Mouse (Mus musculus) heart, postnatal 0 days (tissue): ENCODE measurements around the gene Suv39h1. TPM values are rescaled to one million over a fixed set of nuclear protein-coding genes. Genes with fewer than 3 reads are reported as not detected.

Experiments
- ATAC-seq: fragments of 200-750 bp; cut with Nextera tagmentation; 2 replicates; pipeline ENCODE4 v1.8.0; 2017; ENCODE audit warnings: low read depth, moderate number of reproducible peaks, moderate library complexity; ENCODE audit not compliant: insufficient read depth
- DNase-seq: peaks from one replicate; pipeline ENCODE4 v3.0.0-alpha.2; 2016; ENCODE audit warnings: low spot score
- H3K27ac ChIP-seq: fragments of 300-500 bp; sonication (generic); 2 replicates; pipeline ENCODE4 v1.5.1; 2014; ENCODE audit warnings: low read depth, mild to moderate bottlenecking
- H3K27me3 ChIP-seq: fragments of 300-500 bp; sonication (generic); 2 replicates; pipeline ENCODE4 v1.6.1; 2014; ENCODE audit warnings: low read length, mixed read lengths; ENCODE audit not compliant: control insufficient read depth, insufficient read depth
- H3K36me3 ChIP-seq: fragments of 300-500 bp; sonication (generic); replicated peaks from 2 replicates; pipeline ENCODE4 v1.6.1; 2014; ENCODE audit warnings: low read length, mixed read lengths; ENCODE audit not compliant: control insufficient read depth, insufficient read depth
- H3K4me1 ChIP-seq: fragments of 300-500 bp; sonication (generic); 2 replicates; pipeline ENCODE4 v1.6.1; 2014; ENCODE audit warnings: antibody characterized with exemption; ENCODE audit not compliant: control insufficient read depth, insufficient read depth
- H3K4me2 ChIP-seq: fragments of 300-500 bp; sonication (generic); 2 replicates; pipeline ENCODE4 v1.6.1; 2014; ENCODE audit warnings: low read depth, mild to moderate bottlenecking, low read length, moderate library complexity
- H3K4me3 ChIP-seq: fragments of 300-500 bp; sonication (generic); 2 replicates; pipeline ENCODE4 v1.5.1; 2014; ENCODE audit warnings: low read depth, low read length
- H3K9ac ChIP-seq: fragments of 300-500 bp; sonication (generic); replicated peaks from 2 replicates; pipeline ENCODE4 v1.6.1; 2014; ENCODE audit warnings: low read depth, low read length, mixed read lengths
- H3K9me3 ChIP-seq: fragments of 300-500 bp; sonication (generic); replicated peaks from 2 replicates; pipeline ENCODE4 v1.6.1; 2016; ENCODE audit warnings: low read length; ENCODE audit not compliant: control insufficient read depth
- CTCF ChIP-seq: IDR thresholded peaks from 2 replicates; pipeline ENCODE4 v1.5.1; 2016; ENCODE audit warnings: antibody characterized with exemption, control low read depth, low read depth
- EP300 ChIP-seq: IDR thresholded peaks from 2 replicates; pipeline ENCODE4 v1.6.1; 2016; ENCODE audit warnings: antibody characterized with exemption, low read depth
- WGBS: fragments of 180-500 bp; shearing (Covaris S2); extraction: QIAGEN DNeasy Blood & Tissue Kit; methylation state at CpG from one replicate; pipeline ENCODE4 v1.1.7; 2014; 5-methylcytosine and 5-hydroxymethylcytosine counted together
- polyA plus RNA-seq: library from polyadenylated mRNA; unstranded; fragments of >200 nt; fragmentation: Nextera tagmentation; extraction: Ambion mirVana; gene quantifications from 2 replicates; pipeline ENCODE4 v1.2.1, GENCODE M21; 2015
- total RNA-seq: library from RNA; depleted of rRNA; stranded (reverse); fragments of >200 nt; gene quantifications from 2 replicates; pipeline ENCODE4 v1.2.3, GENCODE M21; 2014; ENCODE audit warnings: low replicate concordance

The Suv39h1 gene
- total and polyA plus RNA-seq, 2 experiments from 2014 or later = 8.2 to 15.7 TPM

DNA sequence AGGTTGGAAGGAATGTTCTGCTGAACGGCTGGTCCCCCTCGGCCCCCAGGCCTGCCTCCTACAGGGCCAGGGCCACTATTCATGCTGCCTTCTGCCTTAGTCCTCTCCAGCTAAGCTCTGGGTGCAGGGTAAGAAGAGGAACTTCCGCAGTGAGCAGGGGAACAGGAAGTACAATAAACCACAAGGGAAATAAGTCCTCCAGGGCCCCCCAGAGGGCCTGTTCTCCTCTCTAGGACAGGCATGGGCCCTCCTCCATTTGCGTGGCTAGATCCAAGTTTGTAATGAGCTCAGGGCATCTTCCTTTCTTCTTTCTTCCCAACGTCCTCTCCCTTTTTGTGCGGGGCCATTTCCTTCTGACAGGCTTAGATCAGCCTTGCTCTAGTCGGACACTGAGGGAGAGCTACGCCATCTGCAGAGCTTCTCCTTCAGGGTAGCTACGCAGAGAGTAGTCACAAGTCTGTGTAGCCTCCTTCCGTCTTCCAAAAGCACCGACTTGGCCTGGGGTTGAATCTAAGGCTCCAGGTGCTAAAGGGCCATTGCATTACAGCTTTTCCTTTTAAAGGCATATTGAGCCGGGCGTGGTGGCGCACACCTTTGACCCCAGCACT lies 15.9 kb upstream of the Suv39h1 start, which contains the start of gene Was:
Gene Was, minus strand, starts transcription at position 153 of the 608 bp plus-strand sequence.
- H3K27me3 ChIP-seq = no peaks in the 10 kb centered on the region
- ATAC-seq (no peak), DNase-seq (no peak)
- H3K9ac ChIP-seq = no peak within 1 kb of the TSS
- peak within 1 kb of the TSS; percentile 18; the same call in 1 of the 2 replicates for H3K4me3 ChIP-seq
- H3K27ac ChIP-seq = no peak within 1 kb of the TSS
- TF ChIP-seq EP300 = no peak
- TF ChIP-seq CTCF = no peak
- no peaks in the 10 kb centered on the region for H3K9me3 ChIP-seq
- 74% methylated on average over 12 of the region's 14 CpGs for WGBS
- H3K4me1 ChIP-seq = no peaks in the 10 kb centered on the region
- H3K36me3 ChIP-seq = no peaks in the 10 kb centered on the region
- peak within 1 kb of the TSS; percentile 9; the same call in 1 of the 2 replicates for H3K4me2 ChIP-seq

DNA sequence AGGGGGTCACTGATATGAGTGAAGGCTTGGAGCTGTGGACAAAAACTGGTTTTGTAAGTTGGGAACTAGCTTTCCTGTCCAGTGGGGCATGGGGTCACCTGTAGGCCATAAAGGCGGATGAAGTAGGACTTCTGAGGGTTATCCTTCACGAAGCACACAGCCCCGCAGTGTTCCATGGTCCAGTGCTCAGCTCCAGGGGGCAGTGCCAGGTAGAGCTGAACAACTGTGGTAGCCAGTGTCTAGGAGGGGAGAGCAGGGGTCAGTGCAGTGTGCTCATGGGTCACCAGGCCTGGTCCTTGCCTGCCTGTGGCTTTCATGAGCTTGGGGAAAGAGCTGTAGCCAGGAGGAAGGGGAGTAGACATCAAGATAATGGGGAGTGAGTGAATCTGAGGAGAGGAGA lies 15.2 kb upstream of the Suv39h1 start:
- TF ChIP-seq EP300 (no peak), CTCF (no peak)
- peak overlapping the region; percentile 9; the same call in 1 of the 2 replicates for H3K4me2 ChIP-seq
- no peak overlapping the region for H3K27ac ChIP-seq
- no peaks in the 10 kb centered on the region for H3K27me3 ChIP-seq
- H3K9ac ChIP-seq = no peak overlapping the region
- H3K36me3 ChIP-seq = no peaks in the 10 kb centered on the region
- no peak for DNase-seq
- ATAC-seq = no peak
- no peaks in the 10 kb centered on the region for H3K4me1 ChIP-seq
- H3K4me3 ChIP-seq = peak overlapping the region; percentile 18; the same call in 1 of the 2 replicates
- H3K9me3 ChIP-seq = no peaks in the 10 kb centered on the region
- WGBS = 89% methylated on average over 3 of the region's 3 CpGs

DNA sequence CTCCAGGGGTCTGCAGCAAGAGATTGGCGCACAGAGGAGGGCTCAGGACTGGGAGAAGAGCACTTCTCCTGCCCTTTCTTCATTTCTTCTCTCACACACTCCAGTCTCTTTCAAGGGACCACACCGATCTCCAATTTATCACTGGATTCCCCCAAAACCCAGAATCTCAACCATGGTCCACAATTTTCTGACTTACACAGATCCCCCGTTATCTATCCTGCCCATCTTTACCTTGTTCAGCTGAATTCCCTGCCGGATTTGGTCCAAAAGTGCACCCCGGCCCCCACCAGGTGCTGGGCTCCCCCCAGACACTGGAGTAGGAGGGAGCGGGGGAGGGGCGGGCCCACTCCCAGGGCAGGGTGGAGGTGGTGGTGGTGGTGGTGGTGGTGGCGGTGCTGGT lies 11.1 kb upstream of the Suv39h1 start:
- no peak overlapping the region for H3K27ac ChIP-seq
- WGBS = 77% methylated on average over 8 of the region's 8 CpGs
- ATAC-seq = no peak
- H3K9me3 ChIP-seq = no peaks in the 10 kb centered on the region
- no peaks in the 10 kb centered on the region for H3K4me1 ChIP-seq
- H3K4me2 ChIP-seq = no peak overlapping the region
- no peak for DNase-seq
- H3K9ac ChIP-seq = no peak overlapping the region
- no peak overlapping the region for H3K4me3 ChIP-seq
- no peaks in the 10 kb centered on the region for H3K36me3 ChIP-seq
- no peaks in the 10 kb centered on the region for H3K27me3 ChIP-seq
- TF ChIP-seq EP300 (no peak), CTCF (no peak)

- Histone ChIP-seq H3K36me3 (no peaks in the 10 kb centered on the region), H3K27me3 (no peaks in the 10 kb centered on the region), H3K27ac (no peak overlapping the region), H3K4me1 (no peaks in the 10 kb centered on the region), H3K4me2 (no peak overlapping the region), H3K9me3 (no peaks in the 10 kb centered on the region), H3K4me3 (no peak overlapping the region), H3K9ac (no peak overlapping the region)
- no peak for TF ChIP-seq EP300
- no peak for TF ChIP-seq CTCF
- 83% methylated on average over 6 of the region's 6 CpGs for WGBS
- DNase-seq (no peak), ATAC-seq (no peak)
Measured at GRCm38 (mm10) chrX:8084771-8085259, 10.3 kb upstream of the Suv39h1 start.

DNA sequence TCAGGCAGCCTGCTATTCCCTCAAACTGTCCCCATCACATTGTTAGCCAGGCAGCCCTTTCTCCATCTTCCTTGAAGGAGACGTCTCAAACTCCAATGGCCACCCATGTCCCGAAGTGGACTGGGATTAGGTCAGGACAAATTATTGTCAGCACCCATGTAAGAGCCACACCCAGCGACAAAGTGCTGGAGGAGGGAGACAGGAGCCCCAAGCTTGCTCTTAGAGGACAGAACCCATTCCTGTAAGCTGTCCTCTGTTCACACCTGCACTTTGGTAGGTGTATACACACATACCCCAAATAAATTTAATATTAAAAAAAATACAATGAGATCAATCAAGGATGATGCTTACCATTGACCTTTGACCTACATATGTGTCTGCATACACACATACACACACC lies 544 bp upstream of the Suv39h1 start:
- no peaks in the 10 kb centered on the region for H3K9me3 ChIP-seq
- DNase-seq (no peak), ATAC-seq (no peak)
- peak overlapping the region; percentile 66 for H3K27ac ChIP-seq
- H3K36me3 ChIP-seq = no peaks in the 10 kb centered on the region
- H3K4me3 ChIP-seq = peak overlapping the region; percentile 38
- TF ChIP-seq EP300 = no peak
- no peak for TF ChIP-seq CTCF
- no peaks in the 10 kb centered on the region for H3K27me3 ChIP-seq
- H3K4me1 ChIP-seq = no peaks in the 10 kb centered on the region
- WGBS = 32% methylated on average over 3 of the region's 3 CpGs
- H3K4me2 ChIP-seq = peak overlapping the region; percentile 54
- H3K9ac ChIP-seq = no peak overlapping the region
